Mouse (Mus musculus) limb, embryonic 14.5 days (tissue): ENCODE data around the gene Gdpd5. TPM values are rescaled to one million over a fixed set of nuclear protein-coding genes. Genes with fewer than 3 reads are reported as not detected.

Experiments used
- ATAC-seq: fragments of 200-750 bp; cut with Nextera tagmentation; 2 replicates; pipeline ENCODE4 v1.8.0; 2017; ENCODE audit warnings: low read depth, moderate number of reproducible peaks, moderate TSS enrichment; ENCODE audit not compliant: low FRiP score
- DNase-seq: peaks from one replicate; pipeline ENCODE4 v3.0.0-alpha.2; 2015; ENCODE audit warnings: low spot score
- H3K27ac ChIP-seq: fragments of 300-500 bp; sonication (generic); replicated peaks from 2 replicates; pipeline ENCODE4 v1.5.1; 2014; ENCODE audit warnings: low read depth, mild to moderate bottlenecking, low read length, moderate library complexity, mixed read lengths
- H3K27me3 ChIP-seq: fragments of 300-500 bp; sonication (generic); 2 replicates; pipeline ENCODE4 v1.6.1; 2014; ENCODE audit warnings: low read length, mixed read lengths; ENCODE audit not compliant: control insufficient read depth, insufficient read depth
- H3K36me3 ChIP-seq: fragments of 300-500 bp; sonication (generic); 2 replicates; pipeline ENCODE4 v1.6.1; 2014; ENCODE audit warnings: mild to moderate bottlenecking, low read length, moderate library complexity, mixed read lengths; ENCODE audit not compliant: control insufficient read depth, insufficient read depth
- H3K4me1 ChIP-seq: fragments of 300-500 bp; sonication (generic); 2 replicates; pipeline ENCODE4 v1.6.1; 2014; ENCODE audit warnings: antibody characterized with exemption, low read length, mixed read lengths; ENCODE audit not compliant: control insufficient read depth, insufficient read depth
- H3K4me2 ChIP-seq: fragments of 300-500 bp; sonication (generic); replicated peaks from 2 replicates; pipeline ENCODE4 v1.6.1; 2014; ENCODE audit warnings: low read depth, mild to moderate bottlenecking, low read length, moderate library complexity; ENCODE audit not compliant: severe bottlenecking
- H3K4me3 ChIP-seq: fragments of 300-500 bp; sonication (generic); replicated peaks from 2 replicates; pipeline ENCODE4 v1.5.1; 2014; ENCODE audit warnings: low read length
- H3K9ac ChIP-seq: fragments of 300-500 bp; sonication (generic); 2 replicates; pipeline ENCODE4 v1.6.1; 2014; ENCODE audit warnings: mild to moderate bottlenecking, low read depth, low read length, moderate library complexity; ENCODE audit not compliant: severe bottlenecking
- H3K9me3 ChIP-seq: fragments of 300-500 bp; sonication (generic); 2 replicates; pipeline ENCODE4 v1.6.1; 2016; ENCODE audit warnings: low read length; ENCODE audit not compliant: control insufficient read depth
- POLR2A ChIP-seq: fragments of 200-500 bp; IDR thresholded peaks from 2 replicates; pipeline ENCODE4 v1.8.0; 2012; ENCODE audit warnings: inconsistent platforms, mild to moderate bottlenecking, moderate library complexity, borderline replicate concordance; ENCODE audit not compliant: insufficient read depth, insufficient read length; ENCODE audit errors: extremely low read depth
- WGBS: fragments of 180-500 bp; shearing (Covaris S2); extraction: QIAGEN DNeasy Blood & Tissue Kit; methylation state at CpG from one replicate; pipeline ENCODE4 v1.1.7; 2014; 5-methylcytosine and 5-hydroxymethylcytosine counted together
- polyA plus RNA-seq, 2 experiments: library from polyadenylated mRNA; depleted of rRNA in 1 of 2; stranded (reverse) in 1 of 2; unstranded in 1 of 2; fragments of >200 nt; fragmentation: Nextera tagmentation in 1 of 2; extraction: Ambion mirVana in 1 of 2; gene quantifications; 2 replicates each; pipeline versions ENCODE4 v1.2.1 to v1.2.3; 2012 to 2014

Gdpd5 gene
- polyA plus RNA-seq, 2 experiments: 11.8 to 14.5 TPM

DNA sequence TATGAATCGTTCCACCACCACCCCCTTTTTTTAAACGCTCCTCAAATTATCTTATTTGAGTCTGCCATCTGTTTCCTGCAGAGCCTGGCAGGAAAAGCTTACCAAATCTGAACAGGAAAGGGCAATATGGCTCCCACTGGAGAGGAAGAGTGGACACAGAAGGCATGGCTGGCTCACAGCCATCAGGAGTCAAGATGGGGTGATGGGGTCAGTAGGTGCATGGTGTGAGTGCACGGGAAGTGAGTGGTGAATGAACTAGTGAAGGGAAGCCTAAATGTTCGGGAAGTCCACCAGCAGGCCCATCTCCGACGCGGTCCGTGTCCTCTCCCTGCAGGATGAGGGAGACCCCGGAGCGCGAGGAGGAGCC is 86.7 kb downstream of the Gdpd5 start:
- peak overlapping the region; percentile 83 for H3K4me2 ChIP-seq
- peak overlapping the region; percentile 57 for H3K4me3 ChIP-seq
- no peaks in the 10 kb centered on the region for H3K27me3 ChIP-seq
- H3K4me1 ChIP-seq: peaks cover 25% of the 10 kb centered on the region
- DNase-seq (peak; percentile 31), ATAC-seq (no peak)
- TF ChIP-seq POLR2A: no peak
- WGBS: 14% methylated on average over 7 of the region's 11 CpGs
- H3K36me3 ChIP-seq: peaks cover 13% of the 10 kb centered on the region
- H3K27ac ChIP-seq: peak overlapping the region; percentile 95
- peak overlapping the region; percentile 81 for H3K9ac ChIP-seq
- H3K9me3 ChIP-seq: no peaks in the 10 kb centered on the region

DNA sequence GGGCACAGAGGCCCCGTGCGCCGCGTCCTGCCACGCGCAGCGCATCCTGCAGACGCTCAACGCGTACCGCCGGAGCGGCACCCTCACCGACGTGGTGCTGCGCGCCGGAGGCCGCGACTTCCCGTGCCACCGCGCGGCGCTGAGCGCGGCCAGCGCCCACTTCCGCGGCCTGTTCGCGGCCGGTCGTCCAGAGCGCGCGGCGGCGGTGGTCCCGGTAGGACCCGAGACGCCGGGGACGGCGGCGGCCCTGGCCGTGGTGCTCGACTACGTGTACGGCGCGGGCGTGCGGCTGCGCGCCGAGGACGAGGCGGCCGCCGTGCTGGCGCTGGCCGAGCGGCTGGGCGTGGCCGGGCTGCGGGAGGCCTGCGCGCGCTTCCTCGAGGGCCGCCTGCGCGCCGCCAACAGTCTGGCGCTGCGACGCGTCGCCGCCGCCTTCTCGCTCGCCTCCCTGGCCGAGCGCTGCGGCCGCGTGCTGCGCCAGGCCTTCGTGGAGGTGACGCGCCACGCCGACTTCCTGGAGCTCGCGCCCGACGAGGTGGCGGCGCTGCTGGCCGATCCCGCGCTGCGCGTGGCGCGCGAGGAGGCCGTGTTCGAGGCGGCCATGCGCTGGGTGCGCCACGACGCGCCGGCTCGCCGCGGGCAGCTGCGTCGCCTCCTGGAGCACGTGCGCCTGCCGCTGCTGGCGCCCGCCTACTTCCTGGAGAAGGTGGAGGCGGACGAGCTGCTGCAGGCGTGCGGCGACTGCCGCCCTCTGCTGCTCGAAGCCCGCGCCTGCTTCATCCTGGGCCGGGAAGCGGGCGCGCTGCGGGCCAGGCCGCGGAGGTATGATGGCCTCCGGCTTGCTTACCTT is 87.3 kb downstream of the Gdpd5 start:
- WGBS: 0% methylated on average over 8 of the region's 145 CpGs
- peak; percentile 87 for ATAC-seq
- 0 out of 2 replicates have a peak, but pooled peaks have one; percentile 31 for TF ChIP-seq POLR2A

DNA sequence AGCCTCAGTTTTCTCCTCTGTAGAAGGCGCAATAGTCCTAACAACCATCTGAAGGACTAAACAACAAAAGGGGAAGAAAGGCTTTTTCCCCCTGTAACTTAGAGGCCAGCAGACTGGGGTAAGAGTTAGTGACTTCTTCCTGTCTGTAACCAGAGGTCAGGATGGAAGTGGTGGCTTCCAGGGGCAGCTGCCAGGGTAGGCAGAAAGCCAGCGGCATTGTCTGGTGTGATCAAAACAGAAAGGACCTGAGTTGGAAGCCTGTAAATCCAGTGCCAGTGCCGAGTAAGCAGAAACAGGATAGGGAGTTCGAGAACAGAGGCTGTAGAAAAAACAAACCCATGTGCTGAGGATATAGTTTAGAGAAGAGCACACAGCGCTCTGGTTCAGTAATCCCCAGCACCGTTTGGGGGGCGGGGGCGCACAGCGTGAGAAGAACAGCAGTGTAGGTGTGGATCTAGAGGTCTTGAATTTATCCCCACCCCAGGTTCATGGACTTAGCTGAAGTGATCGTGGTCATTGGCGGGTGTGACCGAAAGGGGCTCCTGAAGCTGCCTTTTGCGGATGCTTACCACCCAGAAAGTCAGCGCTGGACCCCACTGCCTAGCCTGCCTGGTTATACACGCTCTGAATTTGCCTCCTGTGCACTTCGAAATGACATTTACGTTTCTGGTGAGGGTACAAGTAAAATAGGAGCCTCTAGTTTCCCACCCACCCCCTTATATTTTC is 88.6 kb downstream of the Gdpd5 start:
- Histone ChIP-seq H3K4me2 (no peak overlapping the region), H3K27ac (0 out of 2 replicates have a peak overlapping the region, but pooled peaks have one; percentile 95), H3K36me3 (peaks cover 25% of the 10 kb centered on the region), H3K27me3 (no peaks in the 10 kb centered on the region), H3K9ac (no peak overlapping the region), H3K9me3 (no peaks in the 10 kb centered on the region), H3K4me1 (peaks cover 25% of the 10 kb centered on the region), H3K4me3 (no peak overlapping the region)
- no peak for TF ChIP-seq POLR2A
- WGBS: 77% methylated on average over 17 of the region's 17 CpGs
- ATAC-seq: no peak
- no peak for DNase-seq

More for the DNA sequence above, 87.3 kb downstream of the Gdpd5 start:
- H3K4me1 ChIP-seq: peaks cover 25% of the 10 kb centered on the region
- peak overlapping the region; percentile 95 for H3K27ac ChIP-seq
- peak; percentile 78 for DNase-seq
- H3K36me3 ChIP-seq: peaks cover 17% of the 10 kb centered on the region
- H3K4me2 ChIP-seq: peak overlapping the region; percentile 83
- peak overlapping the region; percentile 81 for H3K9ac ChIP-seq
- H3K27me3 ChIP-seq: no peaks in the 10 kb centered on the region
- peak overlapping the region; percentile 57 for H3K4me3 ChIP-seq
- no peaks in the 10 kb centered on the region for H3K9me3 ChIP-seq

DNA sequence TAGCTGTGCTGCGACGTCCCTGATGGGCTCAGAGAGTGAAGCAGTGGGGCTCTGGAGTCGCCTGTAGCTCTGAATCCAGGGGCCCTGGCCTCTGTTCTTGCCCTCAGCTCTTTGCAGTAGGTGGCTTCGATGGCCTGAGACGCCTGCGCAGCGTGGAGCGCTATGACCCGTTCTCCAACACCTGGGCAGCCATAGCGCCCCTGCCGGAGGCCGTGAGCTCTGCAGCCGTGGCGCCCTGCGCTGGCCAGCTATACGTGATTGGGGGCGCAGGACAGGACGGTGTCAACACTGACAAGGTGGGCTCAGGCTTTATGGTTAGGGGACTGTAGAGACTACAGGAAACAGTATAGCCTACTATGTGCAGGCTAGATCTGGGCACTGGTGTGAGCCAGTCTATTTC is 90.4 kb downstream of the Gdpd5 start:
- H3K9ac ChIP-seq: no peak overlapping the region
- DNase-seq: no peak
- TF ChIP-seq POLR2A: no peak

DNA sequence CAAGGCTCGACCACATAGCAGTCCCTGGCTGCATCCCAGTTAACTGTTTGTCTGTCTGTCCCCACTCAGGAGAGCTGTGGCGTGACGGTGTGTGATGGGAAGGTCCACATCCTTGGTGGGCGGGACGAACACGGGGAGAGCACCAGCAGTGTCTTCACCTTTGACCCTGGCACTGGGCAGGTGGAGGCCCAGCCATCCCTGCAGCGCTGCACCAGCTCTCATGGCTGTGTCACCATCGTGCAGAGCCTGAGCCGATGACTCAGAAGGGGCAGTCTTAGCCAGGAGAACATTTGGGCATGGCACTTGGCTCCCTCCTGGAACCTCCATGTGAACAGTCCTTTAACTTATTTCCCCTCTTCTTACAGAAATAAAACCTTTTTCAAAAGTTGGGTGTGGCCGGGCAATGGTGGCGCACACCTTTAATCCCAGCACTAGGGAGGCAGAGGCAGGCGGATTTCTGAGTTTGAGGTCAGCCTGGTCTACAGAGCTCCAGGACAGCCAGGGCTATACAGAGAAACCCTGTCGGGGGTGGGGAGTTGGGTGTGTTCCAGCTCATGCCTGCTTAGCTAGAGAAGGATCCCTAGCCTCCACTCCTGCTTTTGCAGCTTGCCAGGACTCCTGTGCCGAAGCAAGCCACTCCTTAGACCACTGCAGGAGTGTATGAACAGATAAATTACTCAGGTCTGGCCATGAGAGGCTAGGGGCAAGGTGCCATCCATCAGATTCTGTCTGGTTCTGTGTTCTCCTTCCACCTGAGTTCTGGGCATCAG is 92.6 kb downstream of the Gdpd5 start:
- H3K9ac ChIP-seq: no peak overlapping the region
- no peak overlapping the region for H3K4me3 ChIP-seq
- H3K4me1 ChIP-seq: peaks cover 6% of the 10 kb centered on the region
- no peak for TF ChIP-seq POLR2A
- H3K36me3 ChIP-seq: peaks cover 58% of the 10 kb centered on the region
- no peaks in the 10 kb centered on the region for H3K27me3 ChIP-seq
- DNase-seq: no peak
- no peaks in the 10 kb centered on the region for H3K9me3 ChIP-seq
- ATAC-seq: no peak
- no peak overlapping the region for H3K27ac ChIP-seq
- 85% methylated on average over 14 of the region's 14 CpGs for WGBS
- H3K4me2 ChIP-seq: no peak overlapping the region

More for the DNA sequence above, 90.4 kb downstream of the Gdpd5 start:
- no peak for ATAC-seq
- Histone ChIP-seq H3K36me3 (peaks cover 35% of the 10 kb centered on the region), H3K4me1 (peaks cover 18% of the 10 kb centered on the region), H3K4me2 (no peak overlapping the region), H3K4me3 (no peak overlapping the region), H3K9me3 (no peaks in the 10 kb centered on the region), H3K27me3 (no peaks in the 10 kb centered on the region), H3K27ac (no peak overlapping the region)
- WGBS: 56% methylated on average over 18 of the region's 18 CpGs
